17 mouse cellular contexts compared by ENCODE assay signal in genomic region chr7:91936193-91936592, GRCm38 (mm10).
A peak's percentile ranks its signal among the peaks of the same experiment; 100 is the strongest.
DNase-seq lines count a peak whose midpoint lies in the region; ATAC-seq lines count a peak whose summit lies in the region.
"Had no signal": no experiment of that assay in that cellular context is flagged by ENCODE, and none has a peak within 500 bp of the region (broad histone marks: within the 10 kb centered on the region; RNA-seq: fewer than 3 reads in every experiment).

No protein-coding gene starts in this region.

- H3K27ac ChIP-seq in forebrain, embryonic 14.5 days (ENCODE audit: low read depth, low read length) = no peak overlapping the region
- no peak overlapping the region for H3K27ac ChIP-seq in forebrain, embryonic 10.5 days
- H3K27ac ChIP-seq in midbrain, embryonic 11.5 days (ENCODE audit: low read depth, low read length) = no peak overlapping the region
- no peak overlapping the region for H3K27ac ChIP-seq in midbrain, embryonic 10.5 days (replicated peaks)
- no peak overlapping the region for H3K27ac ChIP-seq in midbrain, embryonic 14.5 days (replicated peaks; ENCODE audit: low read depth, low read length)
- H3K27ac ChIP-seq: heart, embryonic 13.5 days; hindbrain, embryonic 15.5 days had no signal

- H3K36me3 ChIP-seq in forebrain, embryonic 14.5 days (ENCODE audit: control insufficient read depth, insufficient read depth, low read length) = no peaks in the 10 kb centered on the region
- H3K36me3 ChIP-seq in forebrain, embryonic 10.5 days (replicated peaks) = no peaks in the 10 kb centered on the region
- H3K36me3 ChIP-seq in midbrain, embryonic 11.5 days (ENCODE audit: control insufficient read depth, insufficient read depth, low read length) = no peaks in the 10 kb centered on the region
- H3K36me3 ChIP-seq in midbrain, embryonic 10.5 days = no peaks in the 10 kb centered on the region
- H3K36me3 ChIP-seq in midbrain, embryonic 14.5 days (ENCODE audit: control insufficient read depth, insufficient read depth, low read length) = no peaks in the 10 kb centered on the region
- H3K36me3 ChIP-seq: heart, embryonic 13.5 days; hindbrain, embryonic 15.5 days had no signal

- no peak overlapping the region for H3K4me2 ChIP-seq in forebrain, embryonic 14.5 days (ENCODE audit: low read length)
- H3K4me2 ChIP-seq in midbrain, embryonic 11.5 days = no peak overlapping the region
- H3K4me2 ChIP-seq in midbrain, embryonic 14.5 days (ENCODE audit: low read length) = no peak overlapping the region
- H3K4me2 ChIP-seq: heart, embryonic 13.5 days; hindbrain, embryonic 15.5 days had no signal

- DNase-seq in forebrain, embryonic 14.5 days (ENCODE audit: low spot score) = peak; percentile 6
- DNase-seq in forebrain, embryonic 10.5 days (ENCODE audit: extremely low spot score, low spot score) = no peak
- no peak for DNase-seq in midbrain, embryonic 11.5 days (ENCODE audit: low spot score, missing footprints)
- DNase-seq in midbrain, embryonic 10.5 days (ENCODE audit: low spot score) = no peak
- DNase-seq in midbrain, embryonic 14.5 days = peak; percentile 21
- no peak for DNase-seq in liver
- DNase-seq: adrenal gland, postnatal 14 days; cerebellum, adult 2 months; cerebellum, postnatal 14 days; gastrocnemius, postnatal 36 days; heart, adult 11 months; heart, postnatal 36 days had no signal

- no peak for ATAC-seq in forebrain, embryonic 14.5 days
- peak; percentile 22; the same call in 1 of the 2 replicates for ATAC-seq in midbrain, embryonic 11.5 days (ENCODE audit: low FRiP score)
- no peak for ATAC-seq in midbrain, embryonic 14.5 days (ENCODE audit: low FRiP score, low TSS enrichment)
- ATAC-seq: activated CD4-positive, CD25-positive, alpha-beta regulatory T cell, adult 4 months; Patski had no signal

- no peaks in the 10 kb centered on the region for H3K9me3 ChIP-seq in forebrain, embryonic 14.5 days (replicated peaks; ENCODE audit: control insufficient read depth, low read length)
- no peaks in the 10 kb centered on the region for H3K9me3 ChIP-seq in forebrain, embryonic 10.5 days
- no peaks in the 10 kb centered on the region for H3K9me3 ChIP-seq in midbrain, embryonic 11.5 days (ENCODE audit: control insufficient read depth, low read length)
- no peaks in the 10 kb centered on the region for H3K9me3 ChIP-seq in midbrain, embryonic 10.5 days (replicated peaks)
- no peaks in the 10 kb centered on the region for H3K9me3 ChIP-seq in midbrain, embryonic 14.5 days (ENCODE audit: control insufficient read depth, low read length)
- H3K9me3 ChIP-seq: heart, embryonic 13.5 days; hindbrain, embryonic 15.5 days had no signal

- H3K9ac ChIP-seq in forebrain, embryonic 14.5 days (ENCODE audit: low read length) = no peak overlapping the region
- no peak overlapping the region for H3K9ac ChIP-seq in midbrain, embryonic 11.5 days (ENCODE audit: low read length)
- no peak overlapping the region for H3K9ac ChIP-seq in midbrain, embryonic 14.5 days (replicated peaks; ENCODE audit: low read length)
- H3K9ac ChIP-seq: heart, embryonic 13.5 days; hindbrain, embryonic 15.5 days had no signal

- no peaks in the 10 kb centered on the region for H3K27me3 ChIP-seq in forebrain, embryonic 14.5 days (replicated peaks; ENCODE audit: control insufficient read depth, insufficient read depth, low read length)
- no peaks in the 10 kb centered on the region for H3K27me3 ChIP-seq in forebrain, embryonic 10.5 days (ENCODE audit: poor library complexity, severe bottlenecking)
- no peaks in the 10 kb centered on the region for H3K27me3 ChIP-seq in midbrain, embryonic 11.5 days (ENCODE audit: control insufficient read depth, insufficient read depth, low read length)
- H3K27me3 ChIP-seq in midbrain, embryonic 10.5 days (ENCODE audit: low read depth, poor library complexity, severe bottlenecking) = no peaks in the 10 kb centered on the region
- no peaks in the 10 kb centered on the region for H3K27me3 ChIP-seq in midbrain, embryonic 14.5 days (ENCODE audit: control insufficient read depth, insufficient read depth, low read length)
- H3K27me3 ChIP-seq: CH12.LX; heart, embryonic 13.5 days; hindbrain, embryonic 15.5 days had no signal

- no peak overlapping the region for H3K4me3 ChIP-seq in forebrain, embryonic 14.5 days (ENCODE audit: low read depth, low read length)
- no peak overlapping the region for H3K4me3 ChIP-seq in forebrain, embryonic 10.5 days
- H3K4me3 ChIP-seq in midbrain, embryonic 11.5 days (ENCODE audit: low read depth, low read length) = no peak overlapping the region
- H3K4me3 ChIP-seq in midbrain, embryonic 10.5 days = no peak overlapping the region
- no peak overlapping the region for H3K4me3 ChIP-seq in midbrain, embryonic 14.5 days (replicated peaks; ENCODE audit: low read depth, low read length)
- H3K4me3 ChIP-seq: heart, embryonic 13.5 days; hindbrain, embryonic 15.5 days had no signal

- no peaks in the 10 kb centered on the region for H3K4me1 ChIP-seq in forebrain, embryonic 14.5 days (ENCODE audit: control insufficient read depth, insufficient read depth, low read length)
- 0 out of 2 replicates have a peak, but pooled peaks cover 3% of the 10 kb centered on the region for H3K4me1 ChIP-seq in forebrain, embryonic 10.5 days
- H3K4me1 ChIP-seq in midbrain, embryonic 11.5 days (ENCODE audit: control insufficient read depth, insufficient read depth, low read length) = no peaks in the 10 kb centered on the region
- peaks cover 14% of the 10 kb centered on the region for H3K4me1 ChIP-seq in midbrain, embryonic 10.5 days
- H3K4me1 ChIP-seq in midbrain, embryonic 14.5 days (ENCODE audit: control insufficient read depth, insufficient read depth, low read length) = 0 out of 2 replicates have a peak, but pooled peaks cover 5% of the 10 kb centered on the region
- H3K4me1 ChIP-seq: heart, embryonic 13.5 days; hindbrain, embryonic 15.5 days had no signal

- WGBS in forebrain, embryonic 14.5 days = 54% methylated on average over 2 of the region's 2 CpGs
- 74% methylated on average over 2 of the region's 2 CpGs for WGBS in forebrain, embryonic 10.5 days
- WGBS in midbrain, embryonic 11.5 days = 24% methylated on average over 2 of the region's 2 CpGs
- WGBS in midbrain, embryonic 10.5 days = 39% methylated on average over 2 of the region's 2 CpGs
- WGBS in midbrain, embryonic 14.5 days = 18% methylated on average over 2 of the region's 2 CpGs

Comparison
In these comparisons a context has a peak if more than half of its experiments do, and no peak if none do; other contexts are left out.
1. DNase-seq: peak in forebrain, embryonic 14.5 days (single experiment) and midbrain, embryonic 14.5 days (single experiment); none in forebrain, embryonic 10.5 days (single experiment), midbrain, embryonic 11.5 days (single experiment), midbrain, embryonic 10.5 days (single experiment) and liver (single experiment).